Mouse (Mus musculus) stomach, embryonic 16.5 days (tissue): ENCODE results near the gene Guca1b. TPM values are rescaled to one million over a fixed set of nuclear protein-coding genes. Genes with fewer than 3 reads are reported as not detected.

Experiments
- ATAC-seq: fragments of 200-750 bp; cut with Nextera tagmentation; 2 replicates; pipeline ENCODE4 v1.8.0; 2017; ENCODE audit warnings: moderate number of reproducible peaks, moderate TSS enrichment; ENCODE audit not compliant: insufficient read depth, low FRiP score
- H3K27ac ChIP-seq: fragments of 300-500 bp; sonication (generic); 2 replicates; pipeline ENCODE4 v1.5.1; 2014; ENCODE audit warnings: low read length
- H3K27me3 ChIP-seq: fragments of 300-500 bp; sonication (generic); 2 replicates; pipeline ENCODE4 v1.6.1; 2014; ENCODE audit warnings: low read length, control low read depth, mixed read lengths; ENCODE audit not compliant: control insufficient read depth, insufficient read depth
- H3K36me3 ChIP-seq: fragments of 300-500 bp; sonication (generic); 2 replicates; pipeline ENCODE4 v1.6.1; 2014; ENCODE audit warnings: low read length; ENCODE audit not compliant: control insufficient read depth, insufficient read depth
- H3K4me1 ChIP-seq: fragments of 300-500 bp; sonication (generic); 2 replicates; pipeline ENCODE4 v1.6.1; 2014; ENCODE audit warnings: low read length, control low read depth, mixed read lengths; ENCODE audit not compliant: control insufficient read depth, insufficient read depth
- H3K4me2 ChIP-seq: fragments of 300-500 bp; sonication (generic); 2 replicates; pipeline ENCODE4 v1.6.1; 2014; ENCODE audit warnings: low read depth, low read length, mixed read lengths
- H3K4me3 ChIP-seq: fragments of 300-500 bp; sonication (generic); replicated peaks from 2 replicates; pipeline ENCODE4 v1.5.1; 2014; ENCODE audit warnings: mild to moderate bottlenecking, low read length
- H3K9ac ChIP-seq: fragments of 300-500 bp; sonication (generic); 2 replicates; pipeline ENCODE4 v1.6.1; 2014; ENCODE audit warnings: low read length
- H3K9me3 ChIP-seq: fragments of 300-500 bp; sonication (generic); replicated peaks from 2 replicates; pipeline ENCODE4 v1.6.1; 2016; ENCODE audit warnings: low read length, control low read depth; ENCODE audit not compliant: control insufficient read depth
- WGBS: fragments of 180-500 bp; shearing (Covaris S2); extraction: QIAGEN DNeasy Blood & Tissue Kit; methylation state at CpG from one replicate; pipeline ENCODE4 v1.1.7; 2014; 5-methylcytosine and 5-hydroxymethylcytosine counted together
- polyA plus RNA-seq: library from polyadenylated mRNA; unstranded; fragments of >200 nt; fragmentation: Nextera tagmentation; extraction: Ambion mirVana; gene quantifications from 2 replicates; pipeline ENCODE4 v1.2.1, GENCODE M21; 2015

Gene Guca1b
- polyA plus RNA-seq, 1 experiment from 2014 or later, result 0.84 TPM

GRCm38 (mm10) chr17:47376779-47377280 is 8.4 kb upstream of the Guca1b start:
- no peak overlapping the region for H3K4me3 ChIP-seq
- H3K4me1 ChIP-seq, result no peaks in the 10 kb centered on the region
- H3K9me3 ChIP-seq, result no peaks in the 10 kb centered on the region
- no peak overlapping the region for H3K4me2 ChIP-seq
- H3K9ac ChIP-seq, result no peak overlapping the region
- no peak overlapping the region for H3K27ac ChIP-seq
- no peak for ATAC-seq
- no peaks in the 10 kb centered on the region for H3K27me3 ChIP-seq
- H3K36me3 ChIP-seq, result 0 out of 2 replicates have a peak, but pooled peaks cover 11% of the 10 kb centered on the region
- WGBS, result 87% methylated on average over 6 of the region's 6 CpGs

GRCm38 (mm10) chr17:47378133-47378532 is 7.1 kb upstream of the Guca1b start:
- H3K9ac ChIP-seq, result no peak overlapping the region
- no peaks in the 10 kb centered on the region for H3K9me3 ChIP-seq
- WGBS, result 80% methylated on average over 15 of the region's 15 CpGs
- no peaks in the 10 kb centered on the region for H3K27me3 ChIP-seq
- H3K4me2 ChIP-seq, result no peak overlapping the region
- H3K4me1 ChIP-seq, result no peaks in the 10 kb centered on the region
- no peak for ATAC-seq
- 0 out of 2 replicates have a peak, but pooled peaks cover 11% of the 10 kb centered on the region for H3K36me3 ChIP-seq
- H3K4me3 ChIP-seq, result no peak overlapping the region
- H3K27ac ChIP-seq, result no peak overlapping the region

- Histone ChIP-seq H3K4me3 (no peak overlapping the region), H3K27me3 (no peaks in the 10 kb centered on the region), H3K27ac (no peak overlapping the region), H3K9ac (no peak overlapping the region), H3K36me3 (0 out of 2 replicates have a peak, but pooled peaks cover 6% of the 10 kb centered on the region), H3K4me1 (no peaks in the 10 kb centered on the region), H3K9me3 (0 out of 2 replicates have a peak, but pooled peaks cover 3% of the 10 kb centered on the region), H3K4me2 (no peak overlapping the region)
- ATAC-seq, result no peak
- 90% methylated on average over 11 of the region's 11 CpGs for whole genome bisulfite sequencing
These were observed 3.3 kb upstream of the Guca1b start for GRCm38 (mm10) chr17:47381917-47382316.

- 80% methylated on average over 4 of the region's 4 CpGs for WGBS
- Histone ChIP-seq H3K9ac (no peak overlapping the region), H3K36me3 (0 out of 2 replicates have a peak, but pooled peaks cover 6% of the 10 kb centered on the region), H3K4me2 (no peak overlapping the region), H3K4me1 (no peaks in the 10 kb centered on the region), H3K9me3 (0 out of 2 replicates have a peak, but pooled peaks cover 3% of the 10 kb centered on the region), H3K27me3 (no peaks in the 10 kb centered on the region), H3K27ac (no peak overlapping the region), H3K4me3 (no peak overlapping the region)
- no peak for ATAC-seq
These were observed 1.9 kb upstream of the Guca1b start for GRCm38 (mm10) chr17:47383266-47383665.

- Histone ChIP-seq H3K9ac (no peak overlapping the region), H3K9me3 (0 out of 2 replicates have a peak, but pooled peaks cover 3% of the 10 kb centered on the region), H3K4me2 (no peak overlapping the region), H3K27me3 (no peaks in the 10 kb centered on the region), H3K27ac (no peak overlapping the region), H3K4me3 (no peak overlapping the region), H3K36me3 (0 out of 2 replicates have a peak, but pooled peaks cover 3% of the 10 kb centered on the region), H3K4me1 (no peaks in the 10 kb centered on the region)
- 88% methylated on average over 3 of the region's 3 CpGs for WGBS
- ATAC-seq, result no peak
These were observed 1.1 kb upstream of the Guca1b start for GRCm38 (mm10) chr17:47384064-47384463.

- Histone ChIP-seq H3K27ac (no peak overlapping the region), H3K9ac (no peak overlapping the region), H3K9me3 (0 out of 2 replicates have a peak, but pooled peaks cover 3% of the 10 kb centered on the region), H3K36me3 (0 out of 2 replicates have a peak, but pooled peaks cover 3% of the 10 kb centered on the region), H3K4me1 (no peaks in the 10 kb centered on the region), H3K4me2 (no peak overlapping the region), H3K4me3 (no peak overlapping the region), H3K27me3 (no peaks in the 10 kb centered on the region)
- peak; percentile 33; the same call in 1 of the 2 replicates for ATAC-seq
- 54% methylated on average over 4 of the region's 4 CpGs for WGBS
These were observed 1.5 kb downstream of the Guca1b start for GRCm38 (mm10) chr17:47386649-47387048.

- peak overlapping the region; percentile 66 for H3K9ac ChIP-seq
- no peak overlapping the region for H3K27ac ChIP-seq
- peaks cover 8% of the 10 kb centered on the region for H3K4me1 ChIP-seq
- H3K4me3 ChIP-seq, result peak overlapping the region; percentile 47
- H3K27me3 ChIP-seq, result no peaks in the 10 kb centered on the region
- no peak for ATAC-seq
- peak overlapping the region; percentile 64 for H3K4me2 ChIP-seq
- 19% methylated on average over 24 of the region's 24 CpGs for whole genome bisulfite sequencing
- H3K36me3 ChIP-seq, result no peaks in the 10 kb centered on the region
- no peaks in the 10 kb centered on the region for H3K9me3 ChIP-seq
These were observed 9.2 kb downstream of the Guca1b start for GRCm38 (mm10) chr17:47394223-47394869.

- Histone ChIP-seq H3K4me1 (peaks cover 8% of the 10 kb centered on the region), H3K9ac (peak overlapping the region; percentile 66), H3K4me2 (peak overlapping the region; percentile 64), H3K36me3 (no peaks in the 10 kb centered on the region), H3K4me3 (peak overlapping the region; percentile 47), H3K9me3 (no peaks in the 10 kb centered on the region), H3K27me3 (no peaks in the 10 kb centered on the region), H3K27ac (0 out of 2 replicates have a peak overlapping the region, but pooled peaks have one; percentile 47)
- WGBS, result 3% methylated on average over 20 of the region's 20 CpGs
- ATAC-seq, result peak; percentile 92
These were observed 10.3 kb downstream of the Guca1b start for GRCm38 (mm10) chr17:47395376-47395913.

- no peaks in the 10 kb centered on the region for H3K27me3 ChIP-seq
- H3K4me3 ChIP-seq, result no peak overlapping the region
- no peak overlapping the region for H3K27ac ChIP-seq
- no peak overlapping the region for H3K4me2 ChIP-seq
- WGBS, result 78% methylated on average over 8 of the region's 8 CpGs
- H3K4me1 ChIP-seq, result peaks cover 8% of the 10 kb centered on the region
- no peaks in the 10 kb centered on the region for H3K36me3 ChIP-seq
- no peak for ATAC-seq
- no peak overlapping the region for H3K9ac ChIP-seq
- H3K9me3 ChIP-seq, result no peaks in the 10 kb centered on the region
These were observed 13.9 kb downstream of the Guca1b start for GRCm38 (mm10) chr17:47399091-47399490.
